Mouse (Mus musculus): ENCODE data around the gene Esrrb. TPM values are rescaled to one million over a fixed set of nuclear protein-coding genes. Genes with fewer than 3 reads are reported as not detected.

The Esrrb gene
- total and polyA plus RNA-seq, 2 experiments from 2014 or later, result 3.5 to 11.8 TPM

- TF ChIP-seq EP300 (IDR thresholded peaks at IDR 0.05; ENCODE audit: low read depth), result no peak
- TF ChIP-seq CTCF (IDR thresholded peaks at IDR 0.05; ENCODE audit: low read depth), result no peak
- no peak for ATAC-seq (ENCODE audit: insufficient read depth, low read depth)
- Histone ChIP-seq H3K4me3 (ENCODE audit: low read depth, low read length) (peak overlapping the region; percentile 21), H3K9ac (replicated peaks; ENCODE audit: low read depth, low read length) (no peak overlapping the region), H3K27ac (ENCODE audit: low read depth) (peak overlapping the region; percentile 23; the same call in 1 of the 2 replicates), H3K4me2 (ENCODE audit: low read depth, low read length) (peak overlapping the region; percentile 42), H3K36me3 (replicated peaks; ENCODE audit: control insufficient read depth, insufficient read depth, low read length) (no peaks in the 10 kb centered on the region), H3K4me1 (ENCODE audit: control insufficient read depth, insufficient read depth) (peaks cover 20% of the 10 kb centered on the region; the same call in 1 of the 2 replicates), H3K27me3 (ENCODE audit: control insufficient read depth, insufficient read depth, low read length) (no peaks in the 10 kb centered on the region), H3K9me3 (replicated peaks; ENCODE audit: control insufficient read depth, low read length) (no peaks in the 10 kb centered on the region)
- peak; percentile 7 for DNase-seq (ENCODE audit: low spot score)
- WGBS, result 17% methylated on average over 8 of the region's 9 CpGs
Measured at GRCm38 (mm10) chr12:86492822-86493221, 131.9 kb downstream of the Esrrb start.

- H3K4me1 ChIP-seq (ENCODE audit: control insufficient read depth, insufficient read depth), result peaks cover 22% of the 10 kb centered on the region
- no peak overlapping the region for H3K4me2 ChIP-seq (ENCODE audit: low read depth, low read length)
- DNase-seq (ENCODE audit: low spot score) (no peak), ATAC-seq (ENCODE audit: insufficient read depth, low read depth) (no peak)
- 98% methylated on average over 4 of the region's 4 CpGs for WGBS
- no peaks in the 10 kb centered on the region for H3K27me3 ChIP-seq (ENCODE audit: control insufficient read depth, insufficient read depth, low read length)
- no peaks in the 10 kb centered on the region for H3K36me3 ChIP-seq (replicated peaks; ENCODE audit: control insufficient read depth, insufficient read depth, low read length)
- no peak overlapping the region for H3K27ac ChIP-seq (ENCODE audit: low read depth)
- no peaks in the 10 kb centered on the region for H3K9me3 ChIP-seq (replicated peaks; ENCODE audit: control insufficient read depth, low read length)
- H3K4me3 ChIP-seq (ENCODE audit: low read depth, low read length), result no peak overlapping the region
- TF ChIP-seq EP300 (IDR thresholded peaks at IDR 0.05; ENCODE audit: low read depth), result no peak
- TF ChIP-seq CTCF (IDR thresholded peaks at IDR 0.05; ENCODE audit: low read depth), result no peak
- no peak overlapping the region for H3K9ac ChIP-seq (replicated peaks; ENCODE audit: low read depth, low read length)
Measured at GRCm38 (mm10) chr12:86497126-86497525, 136.2 kb downstream of the Esrrb start.

- Histone ChIP-seq H3K4me1 (ENCODE audit: control insufficient read depth, insufficient read depth) (peaks cover 10% of the 10 kb centered on the region), H3K27me3 (ENCODE audit: control insufficient read depth, insufficient read depth, low read length) (no peaks in the 10 kb centered on the region), H3K4me2 (ENCODE audit: low read depth, low read length) (peak overlapping the region; percentile 20; the same call in 1 of the 2 replicates), H3K27ac (ENCODE audit: low read depth) (peak overlapping the region; percentile 73), H3K36me3 (replicated peaks; ENCODE audit: control insufficient read depth, insufficient read depth, low read length) (no peaks in the 10 kb centered on the region), H3K9me3 (replicated peaks; ENCODE audit: control insufficient read depth, low read length) (no peaks in the 10 kb centered on the region), H3K9ac (replicated peaks; ENCODE audit: low read depth, low read length) (no peak overlapping the region), H3K4me3 (ENCODE audit: low read depth, low read length) (no peak overlapping the region)
- TF ChIP-seq CTCF (IDR thresholded peaks at IDR 0.05; ENCODE audit: low read depth) (no peak), EP300 (IDR thresholded peaks at IDR 0.05; ENCODE audit: low read depth) (peak; percentile 65; the same call in 1 of the 2 replicates)
- ATAC-seq (ENCODE audit: insufficient read depth, low read depth) (peak; percentile 84), DNase-seq (ENCODE audit: low spot score) (peak; percentile 90)
- 2% methylated on average over 6 of the region's 6 CpGs for WGBS
Measured at GRCm38 (mm10) chr12:86498765-86499164, 137.8 kb downstream of the Esrrb start.

DNA sequence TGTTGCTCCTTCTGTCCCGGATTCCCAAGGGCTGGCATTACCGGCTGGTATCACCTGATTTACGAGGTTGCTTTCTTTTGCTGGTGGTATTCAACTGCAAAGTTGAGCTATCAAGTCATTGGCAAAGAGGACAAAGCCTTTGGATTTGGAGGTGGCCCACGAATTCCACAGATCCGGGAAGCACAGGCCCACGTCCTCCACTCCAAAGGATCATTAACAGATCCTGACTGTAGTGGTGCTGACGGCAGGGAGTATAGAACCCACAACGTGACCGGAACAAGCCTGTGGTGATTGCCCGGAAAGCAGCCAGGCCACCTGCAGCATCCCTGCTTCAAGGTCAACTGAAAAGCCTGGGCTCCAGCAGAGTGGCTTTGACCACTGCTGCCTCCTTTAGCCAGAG lies 140.8 kb downstream of the Esrrb start:
- no peak for ATAC-seq (ENCODE audit: insufficient read depth, low read depth)
- Histone ChIP-seq H3K9ac (replicated peaks; ENCODE audit: low read depth, low read length) (no peak overlapping the region), H3K9me3 (replicated peaks; ENCODE audit: control insufficient read depth, low read length) (no peaks in the 10 kb centered on the region), H3K27me3 (ENCODE audit: control insufficient read depth, insufficient read depth, low read length) (no peaks in the 10 kb centered on the region), H3K27ac (ENCODE audit: low read depth) (no peak overlapping the region), H3K4me2 (ENCODE audit: low read depth, low read length) (no peak overlapping the region), H3K36me3 (replicated peaks; ENCODE audit: control insufficient read depth, insufficient read depth, low read length) (no peaks in the 10 kb centered on the region), H3K4me1 (ENCODE audit: control insufficient read depth, insufficient read depth) (peaks cover 10% of the 10 kb centered on the region), H3K4me3 (ENCODE audit: low read depth, low read length) (no peak overlapping the region)
- no peak for TF ChIP-seq EP300 (IDR thresholded peaks at IDR 0.05; ENCODE audit: low read depth)
- no peak for TF ChIP-seq CTCF (IDR thresholded peaks at IDR 0.05; ENCODE audit: low read depth)
- DNase-seq (ENCODE audit: low spot score), result no peak
- WGBS, result 53% methylated on average over 10 of the region's 10 CpGs

DNA sequence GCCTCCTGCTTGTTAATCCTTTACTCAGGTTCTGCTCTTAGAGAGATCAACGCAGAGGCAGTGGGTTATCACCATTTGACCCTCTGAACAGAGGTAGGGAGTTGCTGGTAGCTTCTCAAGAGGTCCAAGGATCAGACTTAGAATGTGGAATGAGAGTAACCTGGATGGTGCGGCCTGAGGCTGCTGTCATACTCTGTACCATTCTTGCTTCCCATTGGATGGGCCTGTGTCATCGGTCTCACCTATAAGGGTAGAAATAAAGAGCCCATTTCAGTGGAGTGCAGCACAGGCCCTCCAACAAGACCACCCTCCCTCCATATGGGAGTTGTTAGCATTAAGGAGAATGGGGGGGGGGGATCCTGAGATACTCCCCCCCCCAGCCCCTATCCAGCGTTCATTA lies 143.0 kb downstream of the Esrrb start:
- Histone ChIP-seq H3K27ac (ENCODE audit: low read depth) (no peak overlapping the region), H3K27me3 (ENCODE audit: control insufficient read depth, insufficient read depth, low read length) (no peaks in the 10 kb centered on the region), H3K4me2 (ENCODE audit: low read depth, low read length) (no peak overlapping the region), H3K4me1 (ENCODE audit: control insufficient read depth, insufficient read depth) (peaks cover 4% of the 10 kb centered on the region), H3K4me3 (ENCODE audit: low read depth, low read length) (no peak overlapping the region), H3K36me3 (replicated peaks; ENCODE audit: control insufficient read depth, insufficient read depth, low read length) (no peaks in the 10 kb centered on the region), H3K9ac (replicated peaks; ENCODE audit: low read depth, low read length) (no peak overlapping the region), H3K9me3 (replicated peaks; ENCODE audit: control insufficient read depth, low read length) (no peaks in the 10 kb centered on the region)
- DNase-seq (ENCODE audit: low spot score) (no peak), ATAC-seq (ENCODE audit: insufficient read depth, low read depth) (no peak)
- TF ChIP-seq EP300 (IDR thresholded peaks at IDR 0.05; ENCODE audit: low read depth), result no peak
- no peak for TF ChIP-seq CTCF (IDR thresholded peaks at IDR 0.05; ENCODE audit: low read depth)
- 81% methylated on average over 4 of the region's 4 CpGs for WGBS

DNA sequence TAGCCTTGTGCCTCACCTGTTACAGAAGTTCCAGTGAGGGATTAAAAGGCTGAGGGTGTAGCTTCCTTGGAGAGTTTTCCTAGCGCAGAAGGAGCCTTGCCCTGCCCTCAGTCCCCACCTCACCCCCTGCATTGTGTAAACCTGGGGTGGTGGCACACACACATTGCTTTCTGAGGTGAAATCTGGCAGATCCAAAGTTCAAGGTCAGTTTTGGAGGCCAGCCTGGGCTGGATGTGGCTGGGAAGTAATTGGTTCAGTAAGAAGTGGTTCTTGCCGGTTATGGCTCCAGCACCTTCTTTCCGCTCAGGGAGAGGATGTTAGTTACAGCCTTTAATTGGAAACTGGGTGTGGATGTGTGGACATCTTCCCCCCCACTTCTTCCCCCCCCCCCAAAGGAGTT lies 143.4 kb downstream of the Esrrb start:
- H3K4me2 ChIP-seq (ENCODE audit: low read depth, low read length), result no peak overlapping the region
- no peak for DNase-seq (ENCODE audit: low spot score)
- H3K4me3 ChIP-seq (ENCODE audit: low read depth, low read length), result no peak overlapping the region
- no peak overlapping the region for H3K9ac ChIP-seq (replicated peaks; ENCODE audit: low read depth, low read length)
- peaks cover under 1% of the 10 kb centered on the region; the same call in 1 of the 2 replicates for H3K4me1 ChIP-seq (ENCODE audit: control insufficient read depth, insufficient read depth)
- no peak for ATAC-seq (ENCODE audit: insufficient read depth, low read depth)
- no peaks in the 10 kb centered on the region for H3K36me3 ChIP-seq (replicated peaks; ENCODE audit: control insufficient read depth, insufficient read depth, low read length)
- 91% methylated on average over 3 of the region's 3 CpGs for WGBS
- no peak overlapping the region for H3K27ac ChIP-seq (ENCODE audit: low read depth)
- TF ChIP-seq CTCF (IDR thresholded peaks at IDR 0.05; ENCODE audit: low read depth) (no peak), EP300 (IDR thresholded peaks at IDR 0.05; ENCODE audit: low read depth) (no peak)
- H3K27me3 ChIP-seq (ENCODE audit: control insufficient read depth, insufficient read depth, low read length), result no peaks in the 10 kb centered on the region
- no peaks in the 10 kb centered on the region for H3K9me3 ChIP-seq (replicated peaks; ENCODE audit: control insufficient read depth, low read length)
